Mouse (Mus musculus) leukemia stem cell, adult 10-12 weeks (primary cell): ENCODE data around the gene Retreg3. TPM values are rescaled to one million over a fixed set of nuclear protein-coding genes. Genes with fewer than 3 reads are reported as not detected.

Source experiments
- polyA plus RNA-seq: library from polyadenylated mRNA; stranded (reverse); fragments of >175 nt; gene quantifications from 2 replicates; pipeline ENCODE4 v1.2.3, GENCODE M21; 2012; ENCODE audit warnings: low replicate concordance

The Retreg3 gene
- polyA plus RNA-seq, result 5.6 and 18.8 TPM in 2 replicates

DNA sequence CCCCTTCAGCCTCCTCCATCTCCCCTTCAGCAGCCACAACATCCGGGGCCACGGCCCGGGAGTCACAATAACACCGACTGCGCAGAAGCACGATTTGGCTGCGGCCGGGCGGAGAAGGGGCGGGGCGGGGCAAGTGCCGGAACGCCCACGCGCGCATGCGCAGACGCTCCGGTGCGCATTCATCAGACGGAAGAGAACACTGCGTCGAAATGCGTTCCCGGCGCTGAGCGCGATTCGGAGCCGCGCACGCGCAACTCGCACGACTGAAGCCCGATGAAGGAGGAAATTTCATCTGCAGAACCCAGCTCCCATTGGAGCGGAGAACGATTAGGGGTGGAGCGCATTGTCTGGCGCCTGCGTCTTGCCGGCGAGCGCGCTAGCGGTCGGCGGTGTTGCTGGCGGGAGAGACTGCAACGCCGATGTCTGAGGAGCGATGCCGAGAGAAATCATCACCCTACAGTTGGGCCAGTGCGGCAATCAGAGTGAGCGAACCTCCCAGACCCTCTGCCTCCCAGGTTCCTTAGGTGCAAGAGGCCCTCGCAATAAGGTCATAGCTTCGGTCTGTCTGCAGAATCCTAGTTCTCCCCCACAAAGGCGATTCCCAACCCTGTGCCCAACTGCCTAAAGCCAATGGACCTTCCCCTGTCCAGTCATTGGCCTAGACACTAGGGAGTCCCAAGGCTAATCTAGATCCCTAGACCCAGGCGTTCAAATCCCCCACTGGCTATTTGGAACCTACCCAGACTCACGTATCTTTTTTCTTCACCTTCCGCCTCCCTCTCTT lies at the start of gene Retreg3, which contains the start of gene Tubg1:
Gene Retreg3 (minus strand): TSS at position 133 of the 784 bp plus-strand sequence.
Gene Tubg1 (plus strand): TSS at position 178 of the 784 bp plus-strand sequence.

DNA sequence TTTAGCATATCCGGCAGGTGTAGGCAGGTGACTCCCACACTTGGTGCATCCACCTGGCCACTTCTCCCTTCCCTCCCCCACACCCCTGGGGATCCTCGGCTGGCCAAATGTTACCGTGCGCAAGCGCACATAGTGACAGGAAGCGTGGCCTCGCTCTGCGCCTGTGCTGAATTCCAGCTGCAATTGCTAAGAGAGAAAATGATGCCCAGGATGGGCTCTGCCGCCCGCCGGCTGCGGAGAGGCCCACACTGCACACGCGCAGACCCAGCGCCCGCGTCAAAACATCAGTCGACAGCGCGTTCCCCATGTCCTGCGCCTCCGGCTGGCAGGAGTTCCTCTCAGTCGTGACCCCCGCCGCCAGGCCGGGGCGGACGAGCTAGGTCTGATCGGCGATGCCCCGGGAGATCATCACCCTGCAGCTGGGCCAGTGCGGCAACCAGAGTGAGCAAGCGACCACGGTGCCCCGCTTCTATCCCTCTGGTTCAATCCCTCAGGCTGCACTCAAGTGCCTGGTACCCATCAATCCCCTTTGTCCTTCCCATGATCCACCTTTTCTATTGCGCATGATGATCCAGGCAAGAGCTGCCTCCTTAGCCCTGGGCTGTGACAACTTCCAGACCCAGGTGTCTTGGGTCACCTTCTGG lies 36.2 kb upstream of the Retreg3 start, which contains the start of gene Tubg2:
Gene Tubg2 (plus strand): TSS at position 180 of the 644 bp plus-strand sequence.

GRCm38 (mm10) chr11:101095314-101096024 lies 24.2 kb downstream of the Retreg3 start, which contains the start of gene Psmc3ip:
Psmc3ip (minus strand) TSS chr11:101095436.

GRCm38 (mm10) chr11:101086756-101087681 lies 32.7 kb downstream of the Retreg3 start, which contains the start of gene Mlx:
Mlx (plus strand) TSS chr11:101087277.

GRCm38 (mm10) chr11:101082208-101083082 lies 37.2 kb downstream of the Retreg3 start, which contains the start of gene Coasy:
Coasy (plus strand) TSS chr11:101082565.

DNA sequence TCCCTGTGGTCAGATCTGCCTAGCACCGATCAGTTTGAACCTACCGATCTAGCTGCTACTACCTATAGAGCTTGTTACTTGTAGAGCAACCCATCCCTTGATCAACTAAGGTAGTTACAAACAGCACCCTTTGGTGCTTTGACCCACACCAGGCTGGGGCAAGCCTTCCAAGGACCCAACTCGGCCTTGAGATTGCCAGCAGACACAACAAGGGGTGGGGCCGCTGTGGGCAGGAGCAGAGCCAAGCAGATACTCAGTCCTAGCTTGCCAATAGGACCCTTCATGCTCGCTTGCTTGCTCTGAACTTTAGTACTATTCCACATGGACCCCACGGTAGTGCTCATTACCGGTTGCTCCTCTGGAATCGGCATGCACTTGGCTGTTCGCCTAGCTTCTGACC lies 41.6 kb downstream of the Retreg3 start, which contains the start of gene Hsd17b1:
Gene Hsd17b1 (plus strand): TSS at position 291 of the 400 bp plus-strand sequence.

DNA sequence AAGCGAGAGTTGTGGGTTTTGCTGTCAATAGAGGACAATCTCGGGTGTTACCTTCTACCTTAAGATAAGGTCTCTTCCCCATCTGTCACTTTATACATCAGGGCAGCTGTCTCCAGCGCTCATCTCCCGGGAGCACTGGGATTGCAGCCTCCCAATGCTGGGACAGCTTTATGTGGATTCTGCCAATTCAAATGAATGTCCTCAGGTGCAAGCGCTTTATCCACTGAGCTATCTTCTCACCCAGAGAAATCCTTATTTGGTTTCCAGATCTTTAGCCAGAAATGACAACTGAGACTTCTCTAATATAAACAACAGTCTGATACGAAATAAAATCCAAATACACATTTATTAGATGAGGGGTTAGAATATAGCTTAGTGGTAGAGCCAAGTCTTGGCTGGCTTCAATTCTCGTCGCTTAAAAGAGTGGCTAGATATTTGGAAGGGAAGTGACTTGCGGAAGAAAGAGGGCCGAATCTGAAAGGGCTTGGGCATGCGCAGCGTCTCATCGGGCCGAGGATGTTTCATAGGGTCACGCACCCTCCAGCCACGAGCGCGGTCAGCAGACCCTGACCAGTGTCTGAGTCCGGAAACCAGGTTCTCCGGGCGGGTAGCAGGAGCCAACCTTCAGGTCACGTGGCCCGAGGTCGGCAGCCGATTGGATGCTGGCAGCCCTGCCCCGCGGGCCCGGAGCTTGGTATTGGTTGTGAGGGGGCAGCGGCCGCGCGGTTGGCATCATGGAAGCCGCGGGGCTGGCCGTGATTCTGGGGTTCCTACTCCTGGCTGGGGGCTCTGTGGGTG lies 50.1 kb downstream of the Retreg3 start, which contains the start of gene Naglu:
Gene Naglu (plus strand): TSS at position 622 of the 798 bp plus-strand sequence.

Other genes starting within 250 kb of the Retreg3 start
- gene Stat3, start 180.4 kb downstream of the Retreg3 start, polyA plus RNA-seq, result 22.0 and 45.8 TPM in 2 replicates
- 7.5 and 8.9 TPM in 2 replicates for gene Cavin1, start 149.0 kb downstream of the Retreg3 start, polyA plus RNA-seq
- 80.6 and 100 TPM in 2 replicates for gene Atp6v0a1, start 110.4 kb downstream of the Retreg3 start, polyA plus RNA-seq
- gene Naglu, start 49.9 kb downstream of the Retreg3 start, polyA plus RNA-seq, result 4.8 and 25.3 TPM in 2 replicates
- gene Hsd17b1, start 41.5 kb downstream of the Retreg3 start, polyA plus RNA-seq, result not detected in 2 replicates
- gene Coasy, start 37.3 kb downstream of the Retreg3 start, polyA plus RNA-seq, result 28.2 and 48.5 TPM in 2 replicates
- 13.7 and 31.7 TPM in 2 replicates for gene Mlx, start 32.6 kb downstream of the Retreg3 start, polyA plus RNA-seq
- gene Psmc3ip, start 24.5 kb downstream of the Retreg3 start, polyA plus RNA-seq, result 16.3 and 18.1 TPM in 2 replicates
- gene Tubg1, start within 50 bp of the Retreg3 start, polyA plus RNA-seq, result 149 and 176 TPM in 2 replicates
- 1.7 and 2.4 TPM in 2 replicates for gene Tubg2, start 36.0 kb upstream of the Retreg3 start, polyA plus RNA-seq
- 0.40 and 0.42 TPM in 2 replicates for gene Cntnap1, start 50.6 kb upstream of the Retreg3 start, polyA plus RNA-seq
- gene Plekhh3, start 51.5 kb upstream of the Retreg3 start, polyA plus RNA-seq, result 3.2 and 5.3 TPM in 2 replicates
- gene Ccr10, start 55.5 kb upstream of the Retreg3 start, polyA plus RNA-seq, result 0.56 and 1.1 TPM in 2 replicates
- gene Ezh1, start 106.6 kb upstream of the Retreg3 start, polyA plus RNA-seq, result 0.88 and 7.2 TPM in 2 replicates
- 5.4 and 11.1 TPM in 2 replicates for gene Ramp2, start 126.1 kb upstream of the Retreg3 start, polyA plus RNA-seq
- gene Vps25, start 133.8 kb upstream of the Retreg3 start, polyA plus RNA-seq, result 73.9 and 74.5 TPM in 2 replicates
- 6.0 and 8.9 TPM in 2 replicates for gene Wnk4, start 140.7 kb upstream of the Retreg3 start, polyA plus RNA-seq
- 0.17 TPM in 1 of 2 replicates, not detected in the other for gene Cntd1, start 159.1 kb upstream of the Retreg3 start, polyA plus RNA-seq
- 2.0 and 15.7 TPM in 2 replicates for gene Coa3, start 159.2 kb upstream of the Retreg3 start, polyA plus RNA-seq
- 55.6 and 84.1 TPM in 2 replicates for gene Becn1, start 182.4 kb upstream of the Retreg3 start, polyA plus RNA-seq
- 97.5 and 117 TPM in 2 replicates for gene Psme3, start 196.3 kb upstream of the Retreg3 start, polyA plus RNA-seq
- gene Aoc2, start 205.2 kb upstream of the Retreg3 start, polyA plus RNA-seq, result 11.1 and 13.4 TPM in 2 replicates
- gene Aoc3, start 210.7 kb upstream of the Retreg3 start, polyA plus RNA-seq, result 0.37 and 0.41 TPM in 2 replicates
- gene G6pc, start 247.7 kb upstream of the Retreg3 start, polyA plus RNA-seq, result not detected in 2 replicates